Mouse (Mus musculus): ENCODE data around the gene Aph1a. TPM values are rescaled to one million over a fixed set of nuclear protein-coding genes. Genes with fewer than 3 reads are reported as not detected.
"Not testable (repeated sequence)": the region's sequence is repeated elsewhere in the genome, so short reads cannot be mapped to it uniquely, and the experiment has no call there.

Gene Aph1a
- total RNA-seq, 2 experiments from 2014 or later, result 41.0 to 50.3 TPM

- no peak for DNase-seq
- intact Hi-C loops (cut with DNase I), result no loop called here
- TF ChIP-seq CTCF (IDR thresholded peaks at IDR 0.05), result no peak
- Histone ChIP-seq H3K4me3 (peak overlapping the region; percentile 50), H3K27ac (peak overlapping the region; percentile 94)
Observed at GRCm38 (mm10) chr3:95892066-95893052, 1.4 kb upstream of the Aph1a start.

DNA sequence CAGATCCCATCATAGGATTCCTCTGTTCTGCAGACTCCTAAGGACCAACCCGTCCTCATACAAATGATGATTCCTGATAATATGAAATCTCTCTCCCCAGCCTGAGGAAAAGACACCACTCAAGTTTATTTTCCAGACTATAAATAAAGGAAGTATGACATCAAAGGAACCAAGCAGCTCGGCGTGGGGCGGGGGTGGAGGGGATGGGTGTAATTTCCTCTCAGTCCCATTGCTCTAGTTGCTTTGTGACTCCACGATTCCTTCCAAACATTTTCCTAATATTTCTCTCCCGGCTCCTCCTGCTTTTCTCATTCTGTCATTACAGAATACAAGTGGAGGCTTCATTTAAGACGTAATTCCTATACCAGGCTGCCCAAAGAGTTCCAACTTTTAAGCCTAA, 643 bp upstream of the Aph1a start:
- peak overlapping the region; percentile 94 for H3K27ac ChIP-seq
- intact Hi-C loops (cut with DNase I), result no loop called here
- peak overlapping the region; percentile 74 for H3K4me3 ChIP-seq
- TF ChIP-seq CTCF (IDR thresholded peaks at IDR 0.05), result no peak
- no peak for DNase-seq

- no peak for TF ChIP-seq CTCF (IDR thresholded peaks at IDR 0.05)
- DNase-seq, result peak; percentile 69
- intact Hi-C loops (cut with DNase I), result no loop called here
Observed at GRCm38 (mm10) chr3:95894317-95895160, 770 bp downstream of the Aph1a start.

DNA sequence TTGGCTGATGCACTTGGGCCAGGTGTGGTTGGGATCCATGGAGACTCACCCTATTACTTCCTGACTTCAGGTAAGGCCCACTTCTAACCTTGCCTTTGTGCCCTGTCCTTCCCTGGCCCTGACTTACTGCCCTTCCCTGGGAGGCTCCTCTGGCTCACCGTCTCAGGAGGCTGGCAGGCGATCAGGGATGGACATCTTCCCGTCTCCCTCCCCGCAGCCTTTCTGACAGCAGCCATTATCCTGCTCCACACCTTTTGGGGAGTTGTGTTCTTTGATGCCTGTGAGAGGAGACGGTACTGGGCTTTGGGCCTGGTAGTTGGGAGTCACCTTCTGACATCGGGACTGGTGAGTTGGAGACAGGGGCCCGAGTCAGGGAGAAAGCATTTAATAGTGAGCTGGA, 1.7 kb downstream of the Aph1a start:
- H3K4me3 ChIP-seq; DNase-seq; intact Hi-C loops (cut with DNase I); H3K27ac ChIP-seq: not testable (repeated sequence)

More at GRCm38 (mm10) chr3:95894317-95895160, 770 bp downstream of the Aph1a start:
- H3K4me3 ChIP-seq, result peak overlapping the region; percentile 74
- peak overlapping the region; percentile 94 for H3K27ac ChIP-seq

GRCm38 (mm10) chr3:95899800-95900524, 6.2 kb downstream of the Aph1a start:
- Histone ChIP-seq H3K27ac (peak overlapping the region; percentile 12), H3K4me3 (no peak overlapping the region)
- no peak for DNase-seq
- no peak for TF ChIP-seq CTCF (IDR thresholded peaks at IDR 0.05)
- intact Hi-C loops (cut with DNase I), result no loop called here

DNA sequence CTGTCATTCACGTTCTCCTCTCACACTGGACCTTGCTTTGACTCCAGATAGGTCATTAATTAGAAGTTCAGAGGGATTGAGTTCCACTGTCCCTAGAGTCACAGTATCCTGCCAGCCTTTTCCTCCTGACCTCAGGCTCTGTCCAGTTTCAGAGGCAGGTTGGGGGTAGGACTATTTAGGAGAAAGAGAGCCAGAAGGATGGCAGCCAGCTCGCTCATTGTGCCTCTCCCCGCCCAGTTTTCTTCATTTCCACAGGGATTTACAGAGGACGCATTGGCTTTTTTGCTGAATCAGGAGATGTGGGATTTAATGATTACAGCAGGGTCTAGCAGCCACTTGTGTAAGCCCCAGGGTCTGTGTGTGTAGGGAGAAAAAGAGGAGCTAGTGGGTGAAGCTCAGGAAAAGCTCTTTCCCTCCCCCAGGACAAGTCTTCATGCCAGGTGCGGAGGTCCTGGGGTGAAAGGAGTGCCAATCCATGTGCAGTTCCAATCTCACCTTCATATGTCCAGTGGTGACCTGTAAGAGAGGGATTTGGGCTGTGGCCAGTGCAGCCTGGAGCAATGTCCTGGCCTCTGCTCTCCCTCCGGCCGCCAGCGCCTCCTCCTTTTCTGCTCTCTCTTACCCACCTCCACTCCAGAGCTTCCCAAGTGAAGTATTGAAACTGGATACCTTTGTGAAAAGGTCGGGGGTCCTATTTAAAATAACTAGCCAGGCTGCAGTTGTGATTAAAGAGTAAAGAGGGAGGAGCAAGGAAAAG, 8.0 kb downstream of the Aph1a start:
- H3K4me3 ChIP-seq, result peak overlapping the region; percentile 80
- H3K27ac ChIP-seq, result peak overlapping the region; percentile 87
- intact Hi-C loops (cut with DNase I), result no loop called here
- TF ChIP-seq CTCF (IDR thresholded peaks at IDR 0.05), result no peak
- DNase-seq, result peak; percentile 80

DNA sequence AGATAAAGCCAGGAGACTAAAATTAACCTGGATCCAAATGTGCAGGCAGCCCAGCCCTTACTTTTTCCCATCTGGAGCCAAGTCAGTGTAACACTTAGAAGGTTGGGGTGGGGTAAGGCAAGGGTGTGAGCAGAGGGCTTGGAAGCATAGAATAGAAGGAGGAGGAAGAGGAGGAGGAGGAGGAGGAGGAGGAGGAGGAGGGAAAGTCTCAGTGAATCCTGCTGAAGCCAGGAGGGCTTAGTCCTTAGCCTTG, 8.5 kb downstream of the Aph1a start:
- intact Hi-C loops (cut with DNase I), result no loop called here
- TF ChIP-seq CTCF (IDR thresholded peaks at IDR 0.05), result no peak
- Histone ChIP-seq H3K27ac (peak overlapping the region; percentile 87), H3K4me3 (peak overlapping the region; percentile 80)
- peak; percentile 41 for DNase-seq

DNA sequence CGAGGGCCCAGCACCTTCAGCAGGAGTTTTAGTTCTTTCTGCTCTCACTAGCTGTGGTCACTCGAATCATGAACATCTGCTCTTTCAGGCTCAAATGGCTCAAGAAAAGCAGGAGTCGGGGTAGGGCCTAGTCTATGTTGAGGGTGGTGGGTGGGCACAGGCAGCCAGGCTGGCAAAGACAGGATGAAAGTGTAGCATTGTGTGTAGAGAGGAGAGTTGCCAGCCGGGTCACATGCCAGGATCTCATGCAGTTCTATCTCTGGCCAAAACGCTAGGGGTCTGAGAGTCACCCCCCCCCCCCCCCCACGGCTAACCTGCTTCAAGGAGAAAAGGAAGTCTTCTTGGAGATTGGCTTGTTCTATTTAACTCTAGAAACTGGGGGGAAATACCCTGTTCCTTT, 8.9 kb downstream of the Aph1a start:
- Histone ChIP-seq H3K27ac (peak overlapping the region; percentile 87), H3K4me3 (peak overlapping the region; percentile 80)
- intact Hi-C loops (cut with DNase I), result no loop called here
- peak; percentile 58 for DNase-seq
- no peak for TF ChIP-seq CTCF (IDR thresholded peaks at IDR 0.05)

DNA sequence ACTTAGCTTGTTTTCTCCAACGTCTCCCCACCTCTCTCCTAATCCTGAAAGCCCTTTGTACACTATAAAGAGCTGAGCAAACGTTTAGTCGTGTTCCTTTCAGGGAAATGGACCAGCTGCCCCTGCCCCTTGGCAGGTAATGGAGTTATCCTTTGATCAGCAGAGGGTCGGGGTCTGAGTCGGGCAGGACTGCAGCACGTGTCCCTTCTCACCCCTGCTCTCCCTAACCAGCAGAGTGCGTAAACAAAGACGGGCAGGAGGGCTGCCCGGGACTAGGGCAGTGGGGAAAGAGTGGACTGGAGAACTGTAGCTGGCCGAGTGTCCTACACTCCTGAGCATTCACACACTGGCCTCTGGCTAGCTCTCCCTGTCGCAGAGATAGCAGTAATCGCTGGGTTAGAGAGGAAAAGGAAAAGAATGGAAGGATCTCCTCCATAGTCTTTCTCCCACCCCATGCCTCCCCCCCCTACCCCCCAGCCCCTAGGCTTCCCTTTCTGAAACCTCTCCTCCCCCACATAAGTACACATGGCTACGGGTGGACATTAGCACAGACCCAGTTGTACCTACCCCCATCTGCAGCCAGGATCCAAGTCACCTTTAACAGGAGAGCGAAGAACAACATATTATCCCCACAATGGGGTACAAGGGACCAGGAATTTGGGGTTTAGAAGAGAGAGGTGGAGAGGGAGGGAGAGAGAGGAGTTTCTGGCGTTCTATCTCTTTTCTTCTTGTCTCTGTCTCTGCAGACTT, 10.2 kb downstream of the Aph1a start:
- no peak for TF ChIP-seq CTCF (IDR thresholded peaks at IDR 0.05)
- Histone ChIP-seq H3K4me3 (peak overlapping the region; percentile 80), H3K27ac (peak overlapping the region; percentile 87)
- intact Hi-C loops (cut with DNase I), result no loop called here
- peak; percentile 54 for DNase-seq

GRCm38 (mm10) chr3:95904568-95904967, 10.8 kb downstream of the Aph1a start, which contains the start of gene Car14:
TSS of gene Car14 (minus strand) at chr3:95904691.
- peak within 1 kb of the TSS; percentile 80 for H3K4me3 ChIP-seq
- DNase-seq, result peak; percentile 87
- H3K27ac ChIP-seq, result peak within 1 kb of the TSS; percentile 87
- TF ChIP-seq CTCF (IDR thresholded peaks at IDR 0.05), result no peak
- intact Hi-C loops (cut with DNase I), result no loop called here

All from gastrocnemius, adult 2 months (tissue).